Mouse (Mus musculus) spleen, postnatal 10 days (tissue): ENCODE results near the gene Gm10912.
"Not testable (repeated sequence)": the region's sequence is repeated elsewhere in the genome, so short reads cannot be mapped to it uniquely, and the experiment has no call there.

ENCODE experiments used
- DNase-seq, 2 experiments: peaks; one replicate each; pipeline ENCODE4 v3.0.0; 2021 to 2022; ENCODE audit warnings: low spot score in 2 of 2

The Gm10912 gene

DNA sequence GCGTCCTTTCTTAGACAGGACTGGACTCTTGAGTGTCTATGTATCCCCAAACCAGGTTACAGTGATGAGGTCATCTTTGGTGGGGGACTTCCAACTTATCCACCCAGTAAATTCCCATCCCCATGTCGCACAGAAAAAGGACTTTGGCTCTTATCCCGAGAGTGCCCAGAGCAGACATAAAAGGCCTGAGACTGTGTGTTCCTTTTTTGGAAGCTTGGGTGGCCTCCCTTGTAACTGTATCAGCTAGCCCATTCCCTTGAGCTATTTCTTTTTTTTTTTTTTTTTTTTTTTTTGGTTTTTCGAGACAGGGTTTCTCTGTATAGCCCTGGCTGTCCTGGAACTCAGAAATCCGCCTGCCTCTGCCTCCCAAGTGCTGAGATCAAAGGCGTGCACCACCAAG lies at the start of gene Gm10912:
TSS of gene Gm10912 (plus strand) at position 301 of the 400 bp plus-strand sequence.
- DNase-seq = not testable (repeated sequence)

DNA sequence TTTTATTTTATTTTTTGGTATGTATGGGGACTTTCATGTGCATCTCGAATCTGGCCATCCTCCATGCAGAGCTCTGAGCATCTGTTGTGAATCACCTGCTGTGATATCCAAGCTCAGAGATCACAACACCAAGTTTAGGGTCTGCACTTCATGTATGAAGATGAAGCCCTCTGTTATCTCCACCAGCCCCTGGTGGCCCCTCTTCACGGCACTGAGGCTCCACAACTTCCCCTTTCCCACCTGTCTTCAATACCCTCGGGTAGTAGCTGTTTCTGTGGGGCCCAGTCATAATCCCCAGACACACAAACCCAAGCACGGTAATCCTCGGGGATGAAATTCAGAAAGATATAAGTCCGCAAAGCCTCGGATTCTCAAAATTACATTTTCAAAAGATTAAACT lies 42.5 kb upstream of the Gm10912 start:
- no peak for DNase-seq

DNA sequence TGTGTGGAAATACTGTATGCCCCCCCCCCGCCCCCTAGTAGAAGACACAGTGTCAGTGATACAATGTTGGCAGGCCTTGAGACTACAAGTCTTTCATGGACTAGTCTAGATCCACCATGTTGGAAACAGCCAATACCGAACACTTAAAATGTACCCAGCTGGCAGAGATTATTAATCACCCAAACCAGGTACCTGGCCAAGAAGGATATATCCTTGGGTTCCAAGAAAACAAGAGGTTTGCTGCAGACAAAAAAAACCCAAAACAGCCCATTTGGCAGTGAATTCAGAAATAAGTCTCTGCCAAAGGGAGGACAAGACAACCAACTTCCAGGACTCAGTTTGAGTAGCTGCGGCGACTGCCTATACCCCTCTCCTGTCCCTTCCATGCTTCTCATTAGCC lies 41.0 kb upstream of the Gm10912 start:
- DNase-seq = no peak

DNA sequence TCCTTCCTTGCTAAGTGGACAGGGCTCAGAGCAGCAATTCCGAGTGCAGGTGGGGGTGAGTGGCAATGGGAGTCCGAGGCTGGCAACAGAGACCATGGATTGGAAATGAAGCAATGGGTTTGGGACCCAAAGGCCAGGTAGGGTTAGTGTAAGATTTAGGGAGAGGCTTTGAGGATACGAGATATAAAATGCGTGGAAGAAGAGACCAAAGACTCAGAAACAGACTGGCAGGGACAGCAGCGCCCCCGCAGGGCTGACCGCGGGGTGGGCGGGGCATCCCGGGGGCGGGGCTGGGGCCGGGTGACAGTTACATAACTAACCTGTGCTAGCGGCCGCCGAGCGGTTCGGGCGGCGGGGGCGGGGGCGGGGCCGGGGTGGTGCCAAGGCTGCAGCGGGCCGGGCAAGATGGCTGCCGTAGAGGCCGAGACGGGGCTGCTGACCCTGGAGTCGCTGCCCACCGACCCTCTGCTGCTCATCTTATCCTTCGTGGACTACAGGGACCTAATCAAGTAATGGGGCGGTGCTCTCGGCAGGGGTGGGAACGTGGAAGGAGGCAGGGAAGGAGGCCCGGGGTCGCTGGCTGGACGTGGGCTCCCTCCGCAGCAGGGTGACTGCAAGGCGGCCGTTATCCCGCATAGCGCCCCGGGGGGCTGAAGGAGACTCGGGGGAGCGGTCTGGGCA lies 38.0 kb upstream of the Gm10912 start, which contains the start of gene Fbxo3:
TSS of gene Fbxo3 (plus strand) at position 264 of the 681 bp plus-strand sequence.
- DNase-seq = peak; percentile 84 to 91

DNA sequence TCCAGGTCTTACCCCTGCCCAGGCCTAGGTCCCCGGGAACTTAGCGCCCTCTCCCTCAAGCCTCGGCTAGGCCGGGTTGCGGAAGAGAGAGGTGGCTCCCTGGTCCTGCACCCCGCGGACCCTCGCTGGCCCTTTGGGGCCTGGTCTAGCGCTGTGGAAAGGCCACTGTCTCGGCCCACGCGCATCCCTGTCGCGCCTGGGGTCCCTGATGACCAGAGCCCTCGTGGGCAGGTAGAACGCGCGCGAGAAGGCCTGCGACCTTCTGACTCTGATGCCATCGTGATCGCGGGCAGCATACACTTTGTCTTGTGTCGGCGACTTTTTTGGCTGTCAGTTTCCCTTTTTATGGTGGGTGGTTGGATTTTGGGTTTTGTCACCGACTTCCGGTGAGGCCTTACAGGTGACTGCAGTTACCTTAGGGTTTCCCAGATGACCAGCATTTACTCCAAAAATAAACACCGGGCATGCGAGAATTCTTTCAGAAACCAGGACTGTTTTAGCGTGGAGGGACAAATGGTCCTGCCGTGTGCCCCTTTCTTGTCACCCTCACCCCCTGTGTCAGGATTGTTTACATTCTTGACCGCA lies 37.4 kb upstream of the Gm10912 start, which contains the start of gene 4931422A03Rik:
TSS of gene 4931422A03Rik (minus strand) at position 223 of the 585 bp plus-strand sequence.
- peak in 1 of 2 experiments; percentile 60 for DNase-seq

DNA sequence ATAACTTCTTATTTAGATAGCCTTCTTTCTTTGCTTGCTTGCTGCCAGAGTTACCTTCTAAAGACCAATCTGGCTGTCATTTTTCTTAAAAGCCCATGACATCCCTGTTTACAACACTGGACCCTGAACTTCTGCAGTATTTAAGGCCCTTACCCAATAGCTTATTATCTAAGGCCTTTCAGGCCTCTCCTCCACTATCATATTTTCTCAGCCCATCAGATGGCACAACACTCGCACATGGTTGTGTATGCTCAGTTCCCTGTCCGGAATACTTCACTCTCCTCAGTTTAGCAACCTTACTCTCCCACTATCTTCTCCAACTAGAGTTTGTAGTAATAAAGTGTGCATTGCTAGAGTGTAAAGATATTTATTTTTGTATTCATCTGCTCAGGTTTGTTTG lies 36.6 kb upstream of the Gm10912 start:
- DNase-seq = no peak

DNA sequence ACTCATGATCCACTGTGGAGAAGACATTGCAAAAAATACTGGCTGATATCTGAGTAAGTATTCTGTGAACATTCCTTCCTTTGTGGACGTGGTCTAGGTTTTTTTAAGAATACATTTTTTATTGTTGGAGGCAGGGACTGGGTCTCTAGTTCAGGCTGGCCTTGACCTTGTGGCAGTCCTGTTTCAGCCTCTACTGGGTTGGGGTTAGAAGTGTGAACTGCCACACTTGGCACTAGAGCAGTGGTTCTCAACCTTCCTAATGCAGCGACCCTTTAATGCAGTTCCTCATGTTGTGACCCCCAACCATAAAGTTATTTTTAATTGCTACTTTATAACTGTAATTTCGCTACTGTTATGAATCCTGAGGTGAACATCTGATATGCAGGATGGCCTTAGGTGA lies 35.2 kb upstream of the Gm10912 start:
- DNase-seq = no peak

DNA sequence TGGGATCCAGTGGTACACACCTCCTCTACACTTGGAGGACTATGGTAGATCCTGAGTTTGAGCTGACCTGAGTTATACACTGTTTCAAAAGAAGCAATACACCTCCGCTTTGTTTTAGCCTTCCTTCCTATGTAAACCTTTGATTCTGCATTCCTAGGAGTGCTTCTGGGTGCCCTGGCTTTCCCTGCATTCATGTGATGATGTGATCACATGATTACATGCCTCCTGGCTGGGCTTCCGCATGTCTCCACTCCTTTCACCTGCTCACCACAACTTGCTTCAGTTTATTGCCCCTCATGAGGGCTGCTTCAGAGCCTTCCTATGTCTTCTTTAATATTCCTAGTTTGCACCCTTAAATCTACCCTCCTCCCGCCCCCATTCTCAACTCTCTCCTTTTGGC lies 33.6 kb upstream of the Gm10912 start:
- no peak for DNase-seq

DNA sequence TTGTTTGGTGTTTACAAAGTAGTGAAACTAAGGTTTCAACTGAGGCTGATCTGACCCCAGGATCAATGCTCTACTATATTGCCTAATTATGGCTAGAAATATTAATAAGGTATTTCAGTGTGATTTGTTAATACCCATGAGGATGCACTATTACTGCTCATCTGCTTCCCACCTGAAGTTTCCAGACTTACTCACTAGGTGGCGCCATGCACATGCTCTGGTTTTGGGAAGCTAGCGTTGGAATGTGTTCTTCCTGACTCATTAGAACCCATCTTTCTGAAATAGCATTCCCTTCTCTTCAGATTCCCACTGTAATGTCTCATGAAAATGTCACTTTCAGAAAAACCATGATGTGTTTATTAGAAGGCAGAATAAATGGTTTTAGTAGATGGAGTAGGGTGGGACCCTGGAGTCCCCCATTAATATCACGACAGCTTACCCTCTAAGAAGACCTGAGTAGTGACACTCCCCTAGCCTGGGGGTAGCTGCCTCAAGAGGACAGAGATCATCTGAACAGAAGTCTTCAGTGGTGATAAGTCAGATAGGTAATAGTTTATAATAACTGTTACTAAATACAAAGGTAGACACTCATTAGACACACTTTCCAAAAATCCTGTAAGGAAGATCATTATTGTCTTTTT lies 30.7 kb upstream of the Gm10912 start:
- peak; percentile 63 to 73 for DNase-seq

DNA sequence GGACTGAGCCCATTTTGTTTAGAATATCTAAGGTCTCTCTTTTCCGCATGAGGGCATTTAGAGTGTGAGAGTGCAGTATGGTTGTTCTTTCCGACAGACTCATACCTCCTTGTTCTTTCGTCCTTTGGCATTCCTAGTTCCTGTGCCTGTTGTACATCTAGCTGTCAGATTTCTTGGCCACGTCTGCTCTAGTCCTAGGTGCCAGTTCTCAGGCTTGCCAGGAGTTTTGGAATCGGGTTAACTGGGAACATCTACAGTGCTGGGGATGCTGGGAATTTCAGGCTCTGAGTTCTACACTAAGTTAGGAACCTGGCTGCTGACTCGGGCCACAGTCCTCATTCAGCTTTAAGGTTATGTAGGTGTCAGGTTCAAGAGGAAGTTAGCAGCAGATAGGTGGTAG lies 30.0 kb upstream of the Gm10912 start:
- no peak for DNase-seq

DNA sequence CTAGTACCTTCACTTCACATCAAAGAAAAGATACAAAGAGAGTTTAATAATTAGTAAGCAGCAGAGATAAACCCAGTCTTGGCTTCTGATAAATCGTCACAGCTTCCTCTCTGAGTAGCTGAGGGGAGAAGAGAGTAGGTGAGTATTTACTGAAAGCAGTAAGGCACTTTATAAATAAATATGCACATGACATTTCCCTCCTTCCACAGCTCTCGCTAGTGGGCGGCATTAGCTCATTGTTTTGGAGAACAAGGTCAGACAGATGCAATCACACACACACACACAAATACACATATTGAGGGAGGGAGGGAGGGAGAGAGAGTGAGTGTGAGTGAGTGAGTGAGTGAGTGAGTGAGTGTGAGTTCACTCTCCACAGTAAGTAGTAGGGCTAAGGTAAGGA lies 29.3 kb upstream of the Gm10912 start:
- DNase-seq = no peak

DNA sequence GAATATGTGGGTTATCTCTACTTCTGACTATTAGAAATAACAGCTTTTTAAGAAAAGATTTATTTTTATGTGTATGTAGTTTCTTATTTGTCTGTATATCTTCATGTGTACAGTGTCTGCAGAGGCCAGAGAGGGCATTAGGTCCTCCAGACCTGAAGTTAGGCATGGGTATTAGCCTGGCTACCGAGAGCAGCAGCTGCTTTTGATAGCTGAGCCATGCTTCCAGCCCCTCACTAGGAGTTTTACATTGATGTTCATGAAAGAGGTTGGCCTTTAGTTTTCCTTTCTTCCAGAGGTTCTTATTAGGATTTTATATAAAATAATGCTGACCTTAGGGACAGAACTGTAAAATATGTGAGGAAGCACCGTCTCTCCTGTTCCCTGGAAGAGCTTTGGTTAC lies 27.4 kb upstream of the Gm10912 start:
- no peak for DNase-seq

DNA sequence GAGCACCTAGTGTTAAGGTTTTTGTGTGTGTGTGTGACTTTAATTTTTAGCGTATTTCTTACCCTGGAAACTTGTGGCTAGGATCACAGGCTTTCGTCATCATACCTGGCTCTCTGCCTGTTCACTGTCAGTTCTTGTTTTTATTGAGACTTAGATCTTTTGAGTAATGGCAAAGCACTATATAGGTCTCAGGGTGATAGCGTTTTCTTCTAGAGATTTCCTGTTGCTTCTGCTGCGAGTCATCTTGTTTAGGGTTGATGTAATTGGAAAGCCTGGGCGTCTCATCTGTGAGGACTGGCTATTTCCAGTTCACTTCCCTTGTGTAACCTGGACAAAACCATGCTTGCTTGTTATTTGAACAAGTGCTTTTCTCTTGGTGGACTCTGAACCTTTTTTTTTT lies 24.0 kb upstream of the Gm10912 start:
- DNase-seq = no peak

DNA sequence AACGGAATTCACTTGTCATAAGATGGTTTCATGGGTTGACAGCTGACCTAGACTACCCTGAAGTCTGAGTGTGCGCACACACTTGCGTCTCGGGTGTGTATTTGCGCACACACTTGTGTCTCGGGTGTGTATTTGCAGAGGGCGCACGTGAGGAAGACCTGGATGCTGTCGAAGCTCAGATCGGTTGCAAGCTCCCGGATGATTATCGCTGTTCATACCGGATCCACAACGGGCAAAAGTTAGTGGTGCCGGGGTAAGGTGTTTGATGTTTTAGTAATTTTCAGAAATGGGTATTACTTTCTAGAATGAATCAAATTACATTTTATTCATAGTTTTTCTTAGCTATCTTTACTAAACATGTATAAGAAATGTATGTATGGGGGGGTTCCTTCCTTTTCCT lies 22.9 kb upstream of the Gm10912 start:
- DNase-seq = no peak

DNA sequence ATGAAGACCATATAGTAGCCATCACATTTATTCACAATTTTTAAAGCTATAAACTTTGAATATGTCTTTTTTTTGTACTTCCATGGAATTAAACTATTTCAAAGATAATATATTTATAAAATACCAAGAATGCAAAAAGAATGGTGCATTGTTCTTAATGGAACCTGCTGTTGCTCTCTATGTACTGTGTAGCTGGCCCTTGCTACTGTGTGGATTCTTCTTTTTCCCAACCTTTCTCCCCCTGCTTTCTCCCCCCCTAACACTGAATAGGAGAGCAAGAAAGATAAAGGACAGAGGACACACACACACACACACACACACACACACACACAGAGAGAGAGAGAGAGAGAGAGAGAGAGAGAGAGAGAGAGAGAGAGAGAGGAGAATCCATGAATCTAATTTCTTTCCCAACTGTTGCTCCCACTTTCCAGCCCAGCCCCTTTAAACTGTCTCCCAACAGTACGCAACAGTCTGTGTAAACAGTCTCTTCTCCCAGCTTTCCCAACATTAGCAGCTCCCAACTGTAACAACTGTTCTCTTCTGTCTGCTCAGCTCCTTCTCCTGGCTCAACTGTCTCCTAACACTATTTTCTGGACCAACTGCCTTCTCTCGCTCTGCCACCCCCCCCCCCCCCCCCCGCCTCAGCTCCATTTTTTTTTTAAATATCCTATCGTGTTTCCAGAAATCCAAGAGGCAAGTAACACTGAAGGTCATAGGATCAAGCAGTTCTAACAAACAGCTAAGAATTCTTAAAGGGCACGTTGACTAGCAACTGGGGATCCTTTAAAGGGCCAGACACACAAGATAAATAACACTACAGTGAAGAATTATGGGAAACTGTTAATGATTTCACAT lies 21.8 kb upstream of the Gm10912 start:
- no peak for DNase-seq

DNA sequence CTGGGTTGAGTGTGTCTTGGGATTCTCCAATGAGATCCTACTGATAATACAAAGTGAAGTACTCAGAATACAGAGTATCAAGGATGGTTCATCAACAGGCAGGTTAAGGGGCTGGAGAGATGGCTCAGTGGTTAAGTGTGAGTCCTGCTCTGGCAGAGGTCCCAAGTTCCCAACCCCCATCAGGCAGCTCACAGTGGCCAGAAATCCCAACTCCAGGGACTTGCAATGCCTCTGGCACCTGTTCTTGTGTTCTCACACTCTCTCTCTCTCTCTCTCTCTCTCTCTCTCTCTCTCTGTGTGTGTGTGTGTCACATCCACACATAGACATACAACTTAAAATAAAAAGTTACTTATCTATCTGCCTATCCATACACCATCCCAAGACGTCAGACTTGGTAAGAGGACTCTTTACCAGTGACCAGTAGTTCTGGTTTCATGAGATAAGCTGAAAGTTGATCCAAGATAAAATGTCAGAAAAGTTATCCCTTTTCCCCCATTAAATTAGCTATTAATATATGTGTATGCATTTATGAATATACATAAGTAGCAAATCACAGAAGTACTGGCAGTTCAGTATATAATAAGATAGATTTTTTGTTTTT lies 21.0 kb upstream of the Gm10912 start:
- DNase-seq = no peak

DNA sequence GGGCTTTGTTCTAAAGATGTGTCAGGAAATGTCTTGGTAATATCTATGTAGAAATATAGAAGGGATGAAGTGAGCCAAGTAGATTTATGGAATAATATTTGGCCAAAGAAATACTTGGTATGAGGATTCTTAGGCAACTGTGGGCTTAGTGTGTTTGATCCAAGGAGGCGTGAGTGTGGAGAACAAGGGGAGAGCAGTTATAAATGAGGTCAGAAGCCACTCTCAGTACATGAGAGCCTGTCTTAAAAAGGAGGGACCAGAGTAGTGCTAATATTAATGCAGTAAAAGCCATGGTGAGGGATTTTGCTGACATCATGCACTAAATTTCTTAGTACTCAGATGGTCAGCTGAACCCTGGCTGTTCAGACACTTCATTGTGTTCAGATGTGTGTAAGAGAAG lies 7.2 kb upstream of the Gm10912 start:
- DNase-seq = no peak

DNA sequence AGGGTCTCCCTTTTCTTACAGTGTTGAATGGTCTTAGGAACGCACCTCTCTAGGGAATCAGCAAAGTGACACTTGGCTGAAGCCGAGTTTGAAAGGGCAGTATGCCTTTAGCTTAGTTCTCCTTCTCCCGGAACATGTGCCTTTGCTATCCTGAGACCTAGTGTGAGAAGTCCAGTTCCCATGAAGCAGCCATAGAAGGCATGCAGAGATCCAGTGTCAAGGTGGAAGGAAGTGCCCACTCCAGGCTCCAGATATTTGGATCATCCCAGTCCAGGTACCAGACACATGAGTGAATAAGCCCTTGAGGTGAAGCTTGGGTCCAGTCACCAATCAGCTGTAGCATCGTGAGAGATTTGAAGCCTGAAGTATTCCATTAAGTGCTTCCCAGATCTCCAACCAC lies 6.7 kb upstream of the Gm10912 start:
- DNase-seq = no peak

DNA sequence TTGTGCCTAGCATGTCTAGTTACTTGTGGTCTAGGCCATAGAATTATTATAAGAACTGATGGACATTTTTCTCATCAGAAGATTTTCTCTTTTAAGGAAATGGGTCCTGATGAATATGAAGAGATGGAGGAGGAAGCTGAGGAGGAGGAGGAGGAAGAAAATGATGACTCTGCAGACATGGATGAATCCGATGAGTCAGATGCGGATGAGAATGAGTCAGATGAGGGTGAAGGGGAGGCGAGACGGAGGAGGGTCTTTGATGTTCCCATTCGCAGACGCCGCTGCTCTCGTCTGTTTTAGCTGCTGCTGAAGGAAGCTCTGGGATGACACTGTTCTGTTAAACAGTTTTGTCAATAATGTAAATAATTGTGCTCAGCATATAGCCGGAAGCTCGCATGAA lies 5.8 kb upstream of the Gm10912 start:
- no peak for DNase-seq

DNA sequence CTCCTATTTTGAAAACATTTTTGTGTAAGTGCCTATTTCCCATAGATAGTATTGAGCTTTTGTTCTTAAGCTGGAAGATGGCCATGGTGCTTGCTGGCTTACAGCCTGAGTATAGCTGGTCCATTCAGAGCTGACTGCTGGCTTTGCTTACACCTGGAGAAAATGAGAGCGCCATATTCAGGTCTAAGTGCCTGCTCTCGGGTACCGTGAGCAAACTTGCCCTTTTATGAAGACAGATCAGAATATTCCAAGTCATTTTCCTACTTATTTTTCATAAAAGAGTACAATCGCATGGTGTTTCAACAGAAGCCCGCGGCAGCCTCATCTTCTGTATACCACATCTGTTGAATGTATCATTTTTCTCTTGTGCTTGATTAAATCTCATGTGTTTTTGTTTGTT lies 4.6 kb upstream of the Gm10912 start:
- no peak for DNase-seq

DNA sequence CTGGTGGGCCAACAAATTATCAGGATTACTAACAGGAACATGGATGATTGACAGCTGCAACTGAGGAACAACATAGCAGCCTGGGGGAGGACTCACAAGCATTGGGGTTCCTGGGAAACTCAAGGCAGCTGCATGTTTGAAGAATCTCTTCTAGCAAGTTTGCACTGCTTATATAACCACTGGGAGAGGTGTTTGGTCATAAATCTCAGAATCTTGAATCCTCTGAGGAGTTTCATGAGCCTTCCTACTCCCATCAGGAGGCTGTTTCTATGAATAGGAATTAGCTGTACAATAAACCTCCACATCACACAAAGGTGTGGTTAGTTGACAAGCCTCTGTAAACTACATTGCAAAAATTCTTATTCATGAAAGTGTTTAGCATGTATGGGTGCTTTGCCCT lies 3.0 kb upstream of the Gm10912 start:
- DNase-seq = no peak

DNA sequence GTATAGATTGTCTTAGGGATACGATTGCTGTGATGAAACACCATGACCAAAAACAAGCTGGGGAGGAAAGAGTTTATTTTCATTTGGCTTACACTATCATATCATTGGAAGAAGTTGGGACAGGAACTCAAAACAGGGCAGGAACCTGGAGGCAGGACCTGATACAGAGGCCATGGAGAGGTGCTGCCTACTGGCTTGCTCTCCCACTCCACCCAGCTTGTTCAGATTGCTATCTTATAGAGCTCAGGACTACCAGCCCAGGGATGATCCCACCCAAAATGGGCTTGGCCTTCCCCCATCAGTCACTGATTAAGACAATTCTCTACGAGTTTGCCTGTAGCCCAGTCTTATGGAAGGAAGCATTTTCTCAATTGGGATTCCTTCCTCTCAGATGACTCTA lies 1.5 kb upstream of the Gm10912 start:
- DNase-seq = no peak
